Mouse (Mus musculus) liver (tissue): Measurements from ENCODE around the gene Jph2.

Experiments used
- DNase-seq: peaks from one replicate; pipeline ENCODE4 v3.0.0-alpha.2; 2020; ENCODE audit warnings: mixed read lengths

Jph2 gene

DNA sequence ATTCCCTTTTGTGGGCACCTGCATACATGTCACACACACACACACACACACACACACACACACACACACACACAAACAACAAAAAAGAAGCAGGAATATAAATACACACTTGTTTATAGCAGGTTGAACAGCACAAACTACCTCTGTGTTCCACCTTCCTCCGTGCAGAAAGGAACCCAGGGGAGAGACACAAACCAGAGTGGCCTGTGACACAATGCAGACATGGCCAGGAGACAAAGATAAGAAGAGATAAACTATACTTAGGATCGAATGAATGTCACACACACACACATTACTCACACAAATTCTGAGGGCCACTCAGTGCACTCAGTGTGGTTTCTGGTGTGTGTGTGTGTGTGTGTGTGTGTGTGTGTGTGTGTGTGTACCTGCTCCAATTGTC lies 38.5 kb downstream of the Jph2 start:
- DNase-seq, result no peak

DNA sequence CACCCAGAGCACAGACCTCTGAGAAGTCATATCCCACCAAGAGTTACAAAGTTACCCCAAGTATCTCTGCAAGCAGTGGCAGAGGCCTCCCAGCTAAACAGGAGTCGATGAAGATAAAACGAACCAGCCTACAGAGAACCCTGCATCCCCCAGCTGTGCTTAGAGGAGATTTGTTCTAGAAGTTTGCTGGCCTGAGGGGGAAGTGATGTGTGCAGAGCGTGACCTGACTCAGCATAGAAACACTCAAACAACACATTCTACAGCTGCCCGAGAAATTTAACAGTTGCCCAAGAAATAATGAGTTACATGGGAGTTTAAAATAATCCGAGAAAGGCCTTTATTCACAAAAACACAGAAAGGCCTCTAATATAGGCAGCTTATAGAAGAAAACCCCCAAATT lies 39.1 kb downstream of the Jph2 start:
- peak; percentile 71 for DNase-seq

DNA sequence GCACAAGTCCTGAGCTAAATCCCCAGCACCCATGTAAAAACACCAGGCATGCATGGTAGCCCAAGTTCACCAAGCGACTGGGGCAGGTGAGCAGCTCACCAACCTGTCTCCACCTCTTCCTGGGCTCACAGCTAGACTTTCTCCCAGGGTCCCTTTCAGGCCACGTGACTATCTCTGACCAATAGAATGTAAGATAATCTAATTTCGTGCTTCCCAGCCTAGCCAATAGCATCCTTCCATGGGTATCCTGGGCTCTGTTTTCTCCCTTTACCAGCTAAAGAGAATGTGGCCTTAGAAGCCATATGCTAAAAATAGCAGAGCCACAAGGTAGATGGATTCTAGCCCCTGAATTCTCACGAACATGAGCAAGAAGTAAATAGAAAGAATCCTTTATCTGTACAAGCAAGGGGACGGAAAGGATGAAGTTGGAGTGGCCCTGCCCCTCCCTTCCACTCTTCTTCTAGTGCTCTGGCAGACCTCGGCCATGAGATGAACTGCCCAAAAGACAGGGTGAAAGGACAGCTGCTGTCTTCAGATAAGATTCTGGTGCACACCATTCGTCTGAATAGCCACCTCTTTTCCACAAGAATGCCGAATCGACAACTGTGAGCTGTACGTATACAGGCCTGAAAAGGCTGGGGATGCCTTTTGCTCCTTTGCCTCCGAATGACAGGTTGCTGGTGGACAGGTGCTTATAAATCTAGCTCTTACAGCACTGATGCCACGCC lies 41.5 kb downstream of the Jph2 start:
- DNase-seq, result peak; percentile 78

DNA sequence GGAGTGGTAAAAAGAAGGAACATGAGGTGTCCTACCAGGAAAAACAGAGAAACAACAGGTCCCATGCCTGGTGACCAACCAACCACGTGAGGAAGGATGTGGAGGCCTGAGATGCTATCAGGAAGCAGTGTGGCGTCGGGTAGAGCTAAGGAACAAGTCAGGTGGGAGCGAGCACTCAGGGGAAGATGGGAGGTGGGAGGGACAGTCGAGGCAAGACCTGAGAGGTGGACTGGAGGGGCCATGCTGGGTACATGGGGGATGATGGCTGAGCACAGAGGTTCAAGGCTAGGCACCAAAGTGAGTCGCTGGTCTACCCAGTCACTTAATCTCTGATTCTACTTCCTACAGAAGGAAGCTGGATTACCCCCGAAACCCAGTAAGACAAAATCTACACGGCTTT lies 42.1 kb downstream of the Jph2 start:
- DNase-seq, result no peak

DNA sequence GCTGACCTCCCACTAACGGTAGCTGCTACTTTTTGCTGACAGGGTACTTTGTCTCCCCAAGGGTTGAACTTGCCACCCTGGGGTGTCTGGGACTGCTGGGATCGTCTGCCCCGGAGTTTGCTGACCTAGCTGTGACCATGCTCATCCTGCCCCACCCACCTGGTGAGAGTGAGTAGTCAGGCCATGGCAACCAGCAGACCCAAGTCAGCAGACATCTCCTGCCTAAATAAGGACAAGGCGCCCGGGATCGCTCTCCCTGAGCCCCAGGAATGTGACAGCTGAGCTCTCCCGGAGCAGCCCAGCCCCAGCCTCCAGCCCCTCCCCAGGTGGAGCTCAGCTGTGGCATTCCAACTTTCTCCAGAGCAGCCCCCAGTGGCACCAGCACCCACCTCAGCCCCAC lies 44.1 kb downstream of the Jph2 start:
- DNase-seq, result peak; percentile 39

DNA sequence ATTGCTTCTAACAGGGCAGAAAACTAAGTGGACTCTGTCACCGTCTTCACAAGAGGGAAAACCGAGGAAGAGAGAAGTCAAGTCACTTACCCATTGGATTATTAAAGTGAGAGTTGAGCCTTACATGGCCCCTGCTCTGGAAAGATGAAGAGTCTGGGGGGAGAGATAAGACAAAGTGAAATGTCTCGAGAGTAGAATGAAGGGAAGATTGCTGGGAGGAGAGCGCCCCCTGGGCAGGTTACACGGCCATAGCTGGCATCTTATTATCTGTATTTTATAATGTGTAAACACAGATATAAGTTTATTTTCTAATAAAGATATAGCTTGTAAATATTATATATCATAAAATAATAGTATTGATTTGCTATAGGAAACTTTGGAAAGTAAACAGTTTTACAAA lies 47.4 kb downstream of the Jph2 start:
- peak; percentile 76 for DNase-seq

DNA sequence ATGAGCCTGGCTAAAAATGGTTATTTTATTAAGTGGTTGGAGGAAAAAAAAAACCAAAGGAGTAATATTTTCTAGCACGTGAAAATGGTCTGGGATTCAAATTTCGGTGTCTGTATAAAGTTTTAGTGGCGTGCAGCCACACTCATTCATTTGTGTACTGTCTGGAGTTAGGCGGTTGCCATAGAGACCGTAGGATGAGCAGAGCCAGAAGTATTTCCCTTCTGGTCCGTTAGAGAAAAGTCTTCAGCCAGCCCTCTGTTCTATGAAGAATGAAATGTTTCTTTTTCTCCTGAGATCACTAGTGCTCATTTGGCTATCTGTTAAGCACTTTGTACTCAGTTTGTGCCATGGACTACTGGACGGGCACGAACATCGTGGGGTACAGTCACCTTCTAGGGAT lies 48.4 kb downstream of the Jph2 start:
- DNase-seq, result no peak

DNA sequence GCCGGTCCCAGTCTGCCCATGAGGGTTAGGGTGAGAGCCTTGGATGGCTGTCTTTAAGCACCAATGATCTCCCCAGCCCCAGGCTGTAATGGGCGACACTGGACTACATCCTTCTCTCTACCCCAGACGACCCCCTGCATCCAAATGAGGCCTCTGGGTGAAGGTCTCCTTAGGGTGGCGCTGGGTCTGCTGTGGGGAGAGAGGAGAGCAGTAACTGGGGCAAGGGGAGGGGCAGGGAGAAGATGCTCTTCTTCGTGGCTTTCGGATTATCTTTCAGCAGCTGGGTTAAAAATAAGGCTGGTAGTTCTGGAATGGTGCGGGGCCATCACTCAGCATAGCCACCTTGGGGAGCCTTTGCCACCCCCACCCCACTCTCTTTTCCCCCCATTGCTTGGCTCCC lies 49.1 kb downstream of the Jph2 start:
- no peak for DNase-seq

DNA sequence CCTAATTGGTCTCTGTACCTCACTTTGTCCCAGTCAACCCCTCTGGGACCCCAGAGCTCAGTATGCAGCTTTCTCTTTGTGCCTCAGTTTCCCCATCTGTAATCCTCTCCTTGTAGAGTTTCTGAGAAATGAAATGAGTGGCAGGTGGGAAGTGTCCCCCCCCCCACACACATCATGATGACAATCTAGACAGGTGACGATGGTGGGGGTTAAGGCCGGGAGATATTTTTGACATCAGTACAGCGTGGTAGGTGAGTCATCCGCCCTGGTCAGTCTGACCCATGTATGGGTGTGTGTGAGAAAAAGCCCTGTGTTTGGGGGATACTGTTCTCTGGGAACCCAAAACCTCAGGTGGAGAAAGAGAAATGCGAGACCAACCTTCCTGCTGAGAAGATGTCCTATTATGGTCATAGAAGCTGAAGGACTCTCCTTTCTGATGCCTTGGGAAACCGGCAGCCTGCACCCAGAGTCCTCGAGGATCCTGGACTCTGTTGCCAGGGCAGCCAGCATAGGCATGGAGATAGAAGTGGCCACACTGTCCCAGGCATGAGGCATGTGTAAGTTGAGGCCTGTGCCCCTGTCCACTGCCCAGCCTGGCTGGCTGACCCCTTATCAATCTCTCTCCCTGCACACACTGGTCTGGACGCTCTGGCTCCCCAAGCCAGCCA lies 50.1 kb downstream of the Jph2 start:
- no peak for DNase-seq

DNA sequence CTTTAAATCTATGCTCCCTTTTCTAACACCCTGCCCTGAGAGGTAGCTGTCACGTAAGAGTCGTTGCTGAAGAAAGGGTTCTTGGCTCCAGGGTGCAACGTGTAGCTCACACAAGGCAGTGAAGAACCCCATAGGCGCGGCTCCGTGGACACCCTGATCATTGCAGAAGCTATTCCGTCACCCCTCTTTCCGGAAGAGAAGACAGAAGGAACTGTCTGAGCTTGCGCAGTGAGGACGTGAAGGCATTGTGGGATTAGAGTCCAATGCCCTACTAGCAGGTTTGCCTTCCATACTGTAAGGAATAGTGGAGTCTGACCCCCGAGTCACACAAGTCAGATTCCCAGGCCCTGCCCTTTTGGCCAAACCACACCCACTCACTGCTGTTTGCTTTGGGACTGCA lies 51.3 kb downstream of the Jph2 start:
- DNase-seq, result no peak

DNA sequence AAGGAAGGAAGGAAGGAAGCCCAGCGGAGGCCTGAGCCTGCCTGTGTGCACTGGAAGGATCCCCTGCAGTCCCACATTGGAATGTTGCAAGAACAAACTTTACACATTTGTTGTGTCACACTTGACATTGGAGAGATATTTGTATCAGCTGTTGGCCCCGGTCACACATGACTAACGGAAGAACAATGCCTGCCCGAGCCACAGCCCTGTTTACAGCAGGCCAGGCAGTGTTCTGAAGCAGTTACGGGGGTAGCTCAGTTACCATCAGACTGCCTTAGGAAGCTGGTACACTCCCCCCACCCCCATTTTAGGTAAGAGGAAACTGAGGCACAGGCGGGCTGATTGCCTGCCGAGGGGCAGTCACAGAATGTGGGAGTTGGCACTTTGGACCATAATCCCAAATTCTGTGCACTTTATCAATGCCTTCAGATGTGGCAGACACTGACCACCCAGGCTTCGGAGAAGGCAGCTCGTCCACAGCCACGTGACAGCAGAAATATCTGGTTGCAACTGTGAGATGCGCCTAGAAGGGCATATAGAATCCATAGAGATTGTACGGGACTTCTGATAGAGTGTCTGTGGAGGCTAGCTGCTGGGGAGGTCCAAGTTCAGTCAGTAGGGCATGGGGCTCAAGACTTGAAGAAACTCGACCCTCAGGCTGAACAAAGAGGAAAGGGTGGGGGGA lies 52.7 kb downstream of the Jph2 start:
- DNase-seq, result no peak

DNA sequence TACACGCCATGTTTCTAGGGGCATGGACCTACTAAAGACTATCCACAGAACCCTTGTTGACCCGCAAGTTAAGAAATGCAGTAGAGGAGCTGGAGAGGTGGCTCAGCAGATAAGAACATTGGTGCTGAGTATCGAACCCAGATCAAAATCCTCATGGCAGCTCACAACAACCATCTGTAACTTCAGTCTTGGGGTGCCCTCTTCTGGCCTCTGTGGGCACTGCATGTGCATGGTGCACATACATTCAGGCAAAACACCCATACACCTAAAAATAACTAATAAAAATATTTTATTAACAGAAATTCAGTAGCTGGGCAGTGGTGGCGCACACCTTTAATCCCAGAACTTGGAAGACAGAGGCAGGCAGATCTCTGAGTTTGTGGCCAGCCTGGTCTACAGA lies 54.1 kb downstream of the Jph2 start:
- DNase-seq, result peak; percentile 62

DNA sequence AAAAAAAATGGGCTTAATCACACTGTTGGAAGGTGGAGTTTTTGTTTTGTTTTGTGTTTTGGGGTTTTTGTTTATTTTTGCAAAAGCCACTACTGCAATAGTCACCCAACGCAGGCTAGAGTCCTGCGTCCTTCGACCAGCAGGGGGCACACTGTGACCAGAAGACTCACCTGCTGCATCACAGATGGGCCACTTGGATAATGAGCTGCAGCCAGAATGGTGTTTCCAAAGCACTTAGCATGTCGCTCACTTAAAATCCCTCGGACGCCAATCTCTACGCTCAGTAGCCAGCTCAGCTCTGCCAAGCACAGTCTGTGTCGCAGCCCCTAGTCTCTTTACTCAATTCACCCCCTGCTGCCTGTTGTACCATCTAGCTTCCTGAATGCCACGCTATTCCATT lies 57.5 kb downstream of the Jph2 start:
- DNase-seq, result peak; percentile 81

DNA sequence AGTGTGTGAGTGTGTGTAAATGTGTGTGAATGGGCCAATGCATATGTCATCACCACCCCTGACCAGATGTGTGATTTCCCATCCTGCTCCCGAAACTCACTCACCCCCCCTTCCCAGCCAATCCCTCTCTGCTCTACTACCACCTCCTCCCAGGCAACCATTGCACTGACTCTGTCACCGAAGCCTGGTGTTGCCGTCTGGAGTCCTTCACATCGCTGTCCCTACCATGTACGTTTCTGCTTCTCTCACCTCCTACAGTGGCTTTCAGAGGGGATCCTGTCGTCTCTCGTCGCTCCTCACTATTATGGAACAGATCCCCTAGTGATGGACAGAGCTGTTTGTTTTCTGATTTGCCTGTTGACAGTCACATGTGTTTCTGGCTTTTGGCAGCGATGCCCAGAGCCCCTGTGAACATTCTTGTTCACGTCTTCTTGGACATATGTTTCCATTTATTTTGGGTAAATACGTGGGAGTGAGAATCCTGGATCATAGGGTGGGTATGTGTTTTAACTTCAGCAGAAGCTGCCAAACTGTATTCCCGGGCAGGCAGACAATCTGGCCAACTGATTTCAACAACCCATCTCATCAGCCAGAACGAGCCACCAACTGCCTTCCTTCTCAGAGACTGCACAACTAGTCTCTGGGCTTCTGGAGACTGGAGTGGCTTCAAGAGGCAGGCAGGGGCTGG lies 65.3 kb downstream of the Jph2 start:
- no peak for DNase-seq

DNA sequence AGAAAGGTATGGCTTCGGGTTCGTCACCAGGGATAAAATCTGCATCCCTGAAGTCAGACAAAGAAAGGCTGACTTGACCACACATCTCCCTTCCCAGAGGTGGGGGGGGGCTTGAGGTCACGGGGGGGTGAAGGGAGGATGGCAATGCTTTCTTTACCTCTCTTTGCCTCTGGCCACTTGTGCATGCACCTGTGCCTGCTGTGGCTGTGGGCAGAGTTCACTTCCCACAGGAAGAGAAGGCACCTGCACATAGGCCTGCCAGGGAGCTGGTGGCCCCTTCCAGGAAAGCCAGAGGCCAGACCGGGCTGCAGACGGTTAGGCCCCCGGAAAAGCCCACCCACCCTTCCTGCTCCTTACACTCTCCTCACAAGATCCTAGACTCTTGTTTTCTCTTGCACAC lies 66.4 kb downstream of the Jph2 start:
- no peak for DNase-seq

DNA sequence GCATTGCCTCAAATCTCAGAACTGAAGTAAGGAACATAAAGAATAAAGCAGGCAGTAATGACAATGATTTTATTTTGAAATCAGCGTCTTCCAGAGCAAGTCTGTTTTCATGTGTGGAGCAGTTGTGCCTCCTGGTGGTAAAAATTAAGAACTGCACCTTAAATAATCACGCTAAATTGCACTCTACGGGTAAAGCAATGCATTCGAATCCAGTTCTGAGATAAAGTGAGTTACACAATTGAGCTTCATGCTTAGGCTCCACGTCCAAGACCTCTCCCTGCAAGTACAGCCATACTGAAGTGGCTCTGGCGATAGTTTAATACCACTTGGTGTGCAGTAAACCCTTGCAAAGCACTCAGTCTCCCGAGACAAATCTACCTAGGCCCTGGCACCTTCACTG lies 67.1 kb downstream of the Jph2 start:
- no peak for DNase-seq

DNA sequence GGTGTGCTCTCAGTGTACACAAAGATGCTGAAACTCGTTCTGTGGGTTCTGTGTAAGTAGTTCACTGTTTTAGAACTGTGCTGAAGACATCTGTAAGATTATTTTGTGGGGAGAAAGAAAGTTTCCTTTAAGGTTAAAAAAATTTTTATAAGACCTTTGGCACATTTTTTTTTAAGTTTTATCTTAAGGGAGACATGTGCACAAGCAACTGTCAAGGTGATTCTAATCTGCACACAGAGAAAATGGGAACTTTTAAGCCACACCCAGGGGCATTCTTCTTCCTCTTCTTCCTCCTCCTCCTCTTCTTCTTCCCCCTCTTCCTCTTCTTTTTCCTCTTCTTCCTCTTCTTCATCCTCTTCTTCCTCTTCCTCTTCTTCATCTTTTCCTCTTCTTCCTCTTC lies 74.6 kb downstream of the Jph2 start:
- no peak for DNase-seq

DNA sequence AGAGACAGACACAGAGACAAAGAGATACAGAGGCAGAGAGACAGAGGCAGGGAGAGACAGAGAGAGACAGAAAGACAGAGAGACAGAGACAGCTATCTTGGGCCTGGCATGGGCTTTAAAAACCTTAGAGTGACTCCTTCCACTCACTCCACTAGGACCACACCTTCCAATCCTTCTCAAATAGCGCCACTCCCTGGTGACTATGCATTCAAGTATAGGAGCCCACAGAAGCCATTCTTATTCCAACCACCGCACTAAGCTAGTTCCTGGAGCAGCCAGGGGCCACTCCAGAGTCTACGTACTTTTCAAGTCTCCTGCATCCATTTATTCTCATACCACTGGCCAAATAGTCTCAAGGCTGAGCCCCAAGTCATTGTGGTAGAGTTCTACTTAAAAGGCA lies 79.0 kb downstream of the Jph2 start:
- DNase-seq, result no peak

DNA sequence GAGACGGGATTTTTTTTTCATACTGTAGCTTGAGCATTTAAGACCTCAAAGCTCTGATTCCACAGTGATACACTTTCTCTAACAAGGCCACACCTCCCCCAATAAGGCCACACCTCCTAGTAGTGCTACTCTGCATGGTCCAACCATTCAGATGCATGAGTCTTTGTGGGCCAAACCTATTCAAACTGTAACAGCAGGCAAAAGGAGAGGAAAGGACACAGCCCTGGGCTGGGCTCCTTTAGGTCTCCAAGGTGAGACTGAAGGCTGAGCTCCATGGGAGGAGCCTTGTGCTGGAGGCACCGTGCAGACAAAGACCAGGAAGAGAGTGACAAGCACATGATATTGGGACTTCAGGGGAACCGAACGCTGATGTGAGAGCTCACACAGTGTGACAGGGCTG lies 80.5 kb downstream of the Jph2 start:
- no peak for DNase-seq

DNA sequence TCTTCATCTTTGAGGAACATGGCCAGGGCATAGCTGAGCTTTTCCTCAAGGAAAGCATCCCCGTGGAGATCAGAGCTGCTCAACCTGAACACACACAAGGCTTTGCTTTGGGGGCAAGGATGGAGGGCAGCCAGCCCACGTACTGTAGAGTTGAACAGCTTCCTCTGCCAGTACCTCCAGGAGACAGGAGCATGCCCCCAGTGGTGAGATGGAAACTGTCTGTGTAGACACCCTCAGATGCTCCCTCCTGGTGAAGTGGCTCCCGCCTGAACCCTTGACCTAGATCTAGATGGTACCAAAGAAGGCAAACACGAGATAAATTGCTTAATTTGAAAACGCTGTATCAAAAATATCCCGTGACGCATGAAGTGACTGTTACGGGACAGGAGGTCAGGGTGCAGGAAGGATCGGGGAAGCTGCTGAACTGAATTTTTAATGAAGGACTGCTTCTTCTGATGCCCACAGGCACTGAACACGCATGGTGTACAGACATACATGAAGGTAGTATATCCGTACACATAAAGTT lies 87.6 kb downstream of the Jph2 start:
- no peak for DNase-seq

DNA sequence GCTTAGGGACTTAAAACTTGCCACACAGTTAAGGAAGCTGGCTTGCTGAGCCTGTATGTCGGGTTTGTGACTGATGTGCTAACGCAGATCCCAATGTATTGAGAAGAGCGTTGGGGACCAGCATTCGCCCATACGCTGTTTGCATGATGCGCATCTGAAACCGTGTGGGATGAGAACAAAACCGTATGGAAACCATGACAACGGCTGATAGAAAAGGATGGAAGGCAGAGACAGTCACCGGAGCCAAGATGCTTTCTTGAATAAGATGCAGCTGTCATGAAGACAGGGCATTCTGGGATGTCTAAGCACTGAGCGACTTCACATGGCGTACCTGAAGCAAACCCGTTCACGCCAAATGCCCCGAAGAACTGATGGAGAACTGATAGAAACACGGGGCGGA lies 88.4 kb downstream of the Jph2 start:
- DNase-seq, result no peak

DNA sequence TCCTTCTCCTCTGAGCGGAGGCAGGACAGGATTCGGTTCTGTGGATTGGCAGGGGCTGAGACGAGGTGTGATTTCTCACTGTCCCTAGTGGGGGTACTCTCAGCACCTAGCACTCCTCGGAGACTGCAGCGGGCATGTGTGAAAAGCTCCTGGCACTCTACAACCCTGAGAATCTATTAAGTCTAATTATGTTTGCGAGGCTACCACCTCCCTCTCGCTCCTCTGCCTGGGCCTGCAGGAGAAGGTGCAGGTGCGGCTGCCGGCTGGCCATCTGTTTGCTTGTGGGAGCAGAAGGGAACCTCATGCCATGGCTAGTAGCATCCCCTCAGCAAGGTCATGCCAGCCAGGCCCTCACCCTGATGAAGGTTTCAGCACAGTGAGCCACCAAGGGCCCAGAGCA lies 94.8 kb downstream of the Jph2 start:
- DNase-seq, result no peak

DNA sequence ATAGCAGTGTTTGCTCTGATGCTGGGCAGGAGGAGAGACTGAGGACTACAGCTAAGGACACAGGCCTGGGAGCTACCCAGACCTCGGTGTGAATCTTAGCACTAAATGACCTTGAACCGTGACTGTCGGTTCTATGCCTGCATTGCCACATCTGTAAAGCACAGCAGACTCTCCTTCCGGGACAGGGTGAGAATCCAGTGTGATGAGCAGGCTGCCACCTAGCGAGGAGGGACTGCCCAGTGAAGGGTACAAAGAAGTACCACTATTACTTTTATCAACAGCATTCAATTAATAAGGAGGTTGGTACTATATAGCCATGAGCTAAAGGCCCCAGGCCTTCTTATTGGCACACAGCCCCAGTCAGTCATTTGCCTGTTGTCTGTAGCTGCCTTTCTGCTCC lies 96.2 kb downstream of the Jph2 start:
- DNase-seq, result no peak
